Mouse (Mus musculus) right cerebral cortex, adult 2 months (tissue): Measurements from ENCODE around the gene Syngr2.
"Not testable (repeated sequence)": the region's sequence is repeated elsewhere in the genome, so short reads cannot be mapped to it uniquely, and the experiment has no call there.

ENCODE experiments used
- DNase-seq, 2 experiments: peaks; one replicate each; pipeline ENCODE4 v3.0.0; 2021 to 2022; ENCODE audit warnings: low spot score in 2 of 2

The Syngr2 gene

GRCm38 (mm10) chr11:117832086-117832969 lies 22.9 kb downstream of the Syngr2 start:
- DNase-seq, result peak; percentile 71 to 80

- not testable (repeated sequence) for DNase-seq
These were observed 24.0 kb downstream of the Syngr2 start for GRCm38 (mm10) chr11:117833509-117833908.

- DNase-seq, result no peak
These were observed 24.6 kb downstream of the Syngr2 start for GRCm38 (mm10) chr11:117834086-117834485.

DNA sequence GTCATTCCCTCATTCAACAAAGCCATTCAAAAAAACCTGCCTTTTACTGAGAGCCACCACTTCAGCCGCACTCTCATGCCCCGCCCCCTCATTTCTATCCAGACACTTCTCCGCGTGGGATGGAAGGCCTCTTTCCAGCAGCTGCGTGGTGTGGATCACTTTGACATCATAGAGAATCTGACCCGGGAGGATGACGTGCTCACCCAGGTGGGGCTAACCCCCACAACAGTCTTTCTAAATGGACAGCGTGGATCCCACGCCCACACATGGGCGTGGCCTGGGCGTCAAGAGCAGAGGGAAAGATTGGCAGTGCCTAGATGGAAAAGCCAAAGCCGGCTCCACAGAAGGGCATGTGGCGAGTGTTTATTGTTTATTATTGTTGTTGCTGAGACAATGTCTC lies 26.8 kb downstream of the Syngr2 start:
- DNase-seq, result peak; percentile 65 to 73

GRCm38 (mm10) chr11:117838572-117838971 lies 29.1 kb downstream of the Syngr2 start:
- DNase-seq, result no peak

GRCm38 (mm10) chr11:117839021-117839420 lies 29.6 kb downstream of the Syngr2 start:
- no peak for DNase-seq

DNA sequence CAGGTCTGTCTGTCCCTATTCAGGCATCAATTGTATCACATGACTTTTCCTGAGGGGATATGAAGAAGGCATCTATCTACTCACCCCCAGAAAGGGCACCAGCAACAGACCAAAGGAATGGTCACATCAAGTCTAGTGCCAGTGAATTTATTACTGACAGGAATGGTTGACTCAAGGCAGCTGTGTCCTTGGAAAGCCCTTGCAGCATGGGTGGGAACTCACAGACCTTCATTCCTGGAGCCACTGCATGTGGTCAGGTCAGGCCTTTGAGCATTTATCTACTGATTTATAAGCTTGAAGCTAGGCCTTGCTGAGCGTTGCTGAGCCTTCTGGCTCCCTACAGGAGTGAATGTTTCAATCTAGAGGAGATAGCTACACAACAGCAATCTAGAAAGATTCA lies 31.4 kb downstream of the Syngr2 start:
- DNase-seq, result no peak

GRCm38 (mm10) chr11:117843434-117843833 lies 34.0 kb downstream of the Syngr2 start:
- no peak for DNase-seq

DNA sequence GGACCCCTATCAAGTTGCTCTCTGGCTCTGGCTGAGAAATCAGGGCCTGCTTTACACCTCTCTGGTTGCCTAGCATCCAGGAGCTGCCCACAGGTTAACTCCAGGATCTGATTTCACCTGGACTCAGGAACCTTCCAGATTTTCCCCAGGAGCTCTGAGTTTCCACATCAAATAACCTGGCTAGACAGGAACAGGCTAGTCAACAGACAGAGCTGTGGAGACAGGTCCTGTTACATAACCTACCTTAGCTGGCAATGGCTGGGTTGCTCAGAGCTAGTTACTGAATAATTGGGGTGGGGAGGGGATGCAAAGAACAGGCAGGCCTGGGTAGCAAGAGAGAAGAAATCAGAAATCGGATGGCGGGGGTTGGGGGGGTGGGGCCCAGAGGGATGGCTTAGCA lies 35.5 kb downstream of the Syngr2 start:
- no peak for DNase-seq

DNA sequence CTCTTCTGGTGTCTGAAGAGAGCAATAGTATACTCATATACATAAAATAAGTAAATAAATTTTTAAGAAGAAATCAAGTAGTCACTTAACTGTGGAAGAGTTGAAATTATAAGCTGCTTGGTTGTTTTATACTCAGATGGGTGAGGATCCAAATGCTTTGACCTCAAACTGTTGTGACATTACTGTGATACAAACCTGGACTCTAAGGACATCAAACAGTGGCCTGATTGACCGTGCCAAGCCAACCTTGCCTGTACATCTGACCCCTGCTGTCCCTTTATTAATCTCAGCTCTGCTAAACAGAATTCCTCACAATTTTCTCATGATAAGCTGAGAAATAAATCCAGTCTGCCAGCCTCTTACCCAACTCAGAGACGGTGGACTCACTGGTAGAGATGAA lies 36.2 kb downstream of the Syngr2 start:
- no peak for DNase-seq

- DNase-seq, result no peak
These were observed 37.2 kb downstream of the Syngr2 start for GRCm38 (mm10) chr11:117846640-117847039.

- no peak for DNase-seq
These were observed 38.2 kb downstream of the Syngr2 start for GRCm38 (mm10) chr11:117847593-117848215.

DNA sequence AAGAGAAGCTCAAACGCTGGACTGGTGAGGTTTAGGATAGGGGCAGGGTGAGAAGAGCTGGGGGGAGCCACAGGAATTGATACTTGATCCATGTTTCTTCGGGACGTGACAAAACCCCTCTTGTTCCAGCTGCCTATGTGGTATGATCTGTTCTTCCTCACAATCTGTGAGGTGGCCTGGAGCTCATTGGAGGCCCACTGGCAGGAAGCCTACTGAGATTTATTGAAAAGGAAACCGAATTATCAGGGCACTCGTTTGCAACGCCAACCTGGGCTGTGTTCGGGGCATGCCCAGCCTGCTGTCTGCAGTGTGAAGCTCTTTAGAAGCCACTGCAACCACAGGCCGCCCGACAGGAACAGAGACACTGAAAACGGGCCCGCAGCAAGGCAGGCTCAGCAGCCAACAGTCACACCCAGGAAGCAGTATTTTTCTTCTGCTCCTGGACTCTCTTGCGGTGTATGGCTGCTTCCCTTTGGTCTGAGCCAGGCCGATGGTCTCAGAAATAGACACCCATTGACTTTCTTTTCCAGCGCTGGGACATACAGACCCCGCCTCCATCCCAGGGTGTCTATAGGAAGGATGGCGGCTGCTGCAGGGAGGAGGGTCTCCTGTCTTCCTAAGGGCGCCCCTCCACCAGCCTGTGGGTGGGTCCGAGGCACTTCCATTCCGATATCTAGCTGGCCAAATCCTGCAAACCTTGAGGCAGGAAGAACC lies 39.0 kb downstream of the Syngr2 start:
- peak; percentile 44 to 52 for DNase-seq

- DNase-seq, result peak; percentile 95
These were observed 39.7 kb downstream of the Syngr2 start, which contains the start of gene Birc5 for GRCm38 (mm10) chr11:117848985-117849671. Gene Birc5 (plus strand): TSS chr11:117849251.

DNA sequence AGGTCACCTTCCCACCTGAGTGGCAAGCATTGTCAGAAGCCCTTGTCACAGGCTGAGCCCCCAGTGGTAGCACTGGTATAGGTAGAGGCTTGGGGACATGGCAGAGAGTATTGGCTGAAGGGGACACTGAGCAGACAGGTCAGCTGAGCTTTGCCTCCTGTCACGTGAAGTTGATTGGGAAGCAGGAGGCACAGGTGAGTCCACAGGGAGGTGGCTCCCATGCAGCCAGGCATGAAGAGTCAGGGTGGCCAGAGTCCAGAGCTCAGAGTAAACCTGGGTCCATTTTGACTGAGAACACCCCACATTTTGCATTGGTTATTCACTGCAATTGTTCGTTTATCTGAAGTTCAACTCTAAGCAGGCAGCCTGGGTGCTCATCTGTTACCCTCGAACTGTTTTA lies 43.4 kb downstream of the Syngr2 start:
- DNase-seq, result no peak

DNA sequence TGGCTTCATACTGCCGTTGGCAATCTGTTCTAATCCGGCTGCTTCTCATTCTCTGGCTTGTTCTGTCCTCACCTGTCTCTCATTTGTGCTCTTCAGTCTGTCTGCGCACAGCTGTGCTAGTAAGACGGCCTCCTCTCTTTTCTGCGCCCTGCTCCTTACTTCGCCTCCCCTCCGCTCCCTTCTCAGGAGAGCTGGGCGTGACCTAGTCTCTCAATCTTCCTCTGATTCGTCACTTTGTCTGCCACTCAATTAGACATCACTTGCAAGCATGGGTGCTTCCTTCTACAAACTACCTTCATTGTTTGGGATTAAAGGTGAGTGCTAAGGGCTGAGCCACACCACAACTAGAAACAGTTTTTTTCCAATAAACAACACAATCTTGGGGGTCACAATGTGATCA lies 44.8 kb downstream of the Syngr2 start:
- DNase-seq, result no peak

GRCm38 (mm10) chr11:117855360-117855759 lies 45.9 kb downstream of the Syngr2 start:
- DNase-seq, result no peak

DNA sequence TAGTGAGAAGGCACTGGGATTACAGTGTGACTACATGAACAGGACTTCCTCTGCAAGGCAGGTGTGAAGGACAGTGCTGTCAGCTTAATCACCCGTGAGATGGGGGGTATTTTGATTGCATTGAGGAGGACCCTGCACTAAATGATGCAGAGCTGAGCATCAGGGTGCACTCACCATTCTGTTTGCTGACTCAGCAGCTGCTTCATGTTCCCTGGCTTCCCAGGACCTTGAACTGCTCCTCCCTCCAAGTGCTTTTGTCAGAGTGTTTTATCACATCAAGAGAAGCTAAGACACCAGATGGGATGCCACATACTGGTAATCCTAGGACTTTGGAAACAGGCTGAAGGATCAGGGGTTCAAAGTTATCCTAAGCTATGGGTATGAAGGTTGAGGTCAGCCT lies 46.5 kb downstream of the Syngr2 start:
- DNase-seq, result no peak

DNA sequence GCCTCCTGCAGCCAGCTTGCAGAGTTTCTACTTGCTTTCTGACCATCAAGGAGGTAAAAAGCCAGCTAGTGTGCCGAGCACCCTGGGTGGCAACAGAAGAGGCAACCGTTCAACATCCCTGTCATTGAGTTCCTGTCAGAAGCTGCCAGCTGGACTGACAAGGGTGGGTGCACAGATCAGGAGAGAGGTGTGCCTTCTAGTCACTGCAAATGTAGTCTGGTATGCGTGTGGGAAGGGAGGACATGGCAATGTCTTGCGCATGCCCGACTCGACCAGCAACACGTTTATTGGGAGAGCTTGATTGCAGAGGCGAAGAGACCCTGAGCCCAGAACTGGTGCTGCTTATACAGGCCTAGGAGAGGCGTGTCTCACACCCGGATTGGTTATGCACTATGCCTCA lies 48.0 kb downstream of the Syngr2 start:
- DNase-seq, result no peak

GRCm38 (mm10) chr11:117858392-117858791 lies 48.9 kb downstream of the Syngr2 start:
- no peak for DNase-seq

- DNase-seq, result no peak
These were observed 51.1 kb downstream of the Syngr2 start, which contains the start of gene Tmem235 for GRCm38 (mm10) chr11:117860601-117861000. Gene Tmem235 (plus strand): TSS chr11:117860752.
